Mouse (Mus musculus) heart, adult 18-20 months (tissue): ENCODE measurements around the gene Tle3. TPM values are rescaled to one million over a fixed set of nuclear protein-coding genes. Genes with fewer than 3 reads are reported as not detected.

Experiments
- DNase-seq, 2 experiments: peaks; one replicate each; pipeline ENCODE4 v3.0.0; 2021 to 2022; ENCODE audit warnings: mixed read lengths in 1 of 2
- total RNA-seq, 2 experiments: library from RNA; stranded (reverse); gene quantifications; 2 replicates each; pipeline ENCODE4 v1.2.3; 2021

Gene Tle3
- total RNA-seq, 2 experiments from 2014 or later, result 15.2 to 21.9 TPM

GRCm38 (mm10) chr9:61376650-61377049 lies 4.5 kb downstream of the Tle3 start:
- DNase-seq, result no peak

GRCm38 (mm10) chr9:61377706-61378479 lies 5.7 kb downstream of the Tle3 start:
- DNase-seq, result no peak

GRCm38 (mm10) chr9:61378516-61378915 lies 6.3 kb downstream of the Tle3 start:
- DNase-seq, result peak; percentile 49 to 72

GRCm38 (mm10) chr9:61379016-61379634 lies 7.0 kb downstream of the Tle3 start:
- DNase-seq, result no peak

DNA sequence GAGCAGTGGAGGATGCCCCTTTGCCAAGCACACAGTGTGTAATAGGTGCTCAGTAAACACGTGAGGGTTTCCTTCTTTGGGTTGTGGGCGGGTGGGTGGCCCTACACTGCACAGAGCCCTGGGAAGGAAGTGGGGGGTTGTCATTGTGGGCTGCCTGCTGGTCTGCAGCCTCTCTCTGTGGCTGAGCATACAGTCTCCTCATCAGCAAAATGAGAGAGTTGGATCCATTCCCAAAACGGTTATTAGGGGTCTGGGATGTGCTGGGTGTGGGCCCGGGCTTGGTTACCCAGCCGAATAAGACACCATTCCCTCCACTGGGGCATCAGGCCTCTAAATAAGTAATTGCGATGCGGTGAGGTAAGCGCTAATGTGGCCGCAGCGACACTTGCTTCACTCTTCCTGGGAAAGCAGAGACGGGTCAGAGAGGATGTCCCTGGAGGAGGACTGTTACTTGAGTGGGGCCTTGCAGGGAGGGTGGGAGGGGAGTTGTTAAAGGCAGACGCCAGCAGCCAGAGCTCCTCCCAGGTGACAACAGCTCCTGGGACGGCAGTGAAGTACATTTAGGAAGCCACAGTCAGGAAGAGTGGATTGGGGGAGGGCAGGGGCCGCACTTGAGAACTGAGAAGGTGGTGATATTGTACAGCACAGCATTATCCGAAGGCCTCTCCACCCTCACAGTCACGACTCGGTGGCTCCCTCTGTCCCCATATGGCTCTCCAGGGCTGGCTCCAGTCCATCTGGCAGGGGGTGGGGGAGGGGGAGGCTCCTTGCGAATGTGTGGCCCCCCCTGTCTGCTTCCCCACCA lies 8.3 kb downstream of the Tle3 start:
- DNase-seq, result peak in 1 of 2 experiments; percentile 52

DNA sequence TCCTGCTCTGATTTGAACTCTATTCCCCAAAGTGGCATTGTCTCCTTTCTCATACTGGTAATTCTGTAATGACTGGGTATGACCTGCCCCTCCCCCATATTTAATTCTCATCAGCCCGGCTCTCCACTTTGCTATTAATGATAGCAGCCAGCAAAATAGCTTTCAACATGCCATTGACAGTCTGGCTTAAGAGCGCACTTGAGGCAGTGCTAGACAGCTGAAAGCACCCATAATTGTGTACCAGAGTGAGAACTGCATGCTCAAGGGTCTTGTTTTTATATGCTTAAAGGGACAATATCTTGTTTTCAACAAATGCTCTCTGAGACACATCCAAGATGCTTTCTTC lies 8.9 kb downstream of the Tle3 start:
- no peak for DNase-seq

- DNase-seq, result no peak
These were observed 9.3 kb downstream of the Tle3 start for GRCm38 (mm10) chr9:61381445-61381844.

GRCm38 (mm10) chr9:61382595-61383186 lies 10.5 kb downstream of the Tle3 start:
- no peak for DNase-seq

- DNase-seq, result no peak
These were observed 11.9 kb downstream of the Tle3 start for GRCm38 (mm10) chr9:61384101-61384500.

DNA sequence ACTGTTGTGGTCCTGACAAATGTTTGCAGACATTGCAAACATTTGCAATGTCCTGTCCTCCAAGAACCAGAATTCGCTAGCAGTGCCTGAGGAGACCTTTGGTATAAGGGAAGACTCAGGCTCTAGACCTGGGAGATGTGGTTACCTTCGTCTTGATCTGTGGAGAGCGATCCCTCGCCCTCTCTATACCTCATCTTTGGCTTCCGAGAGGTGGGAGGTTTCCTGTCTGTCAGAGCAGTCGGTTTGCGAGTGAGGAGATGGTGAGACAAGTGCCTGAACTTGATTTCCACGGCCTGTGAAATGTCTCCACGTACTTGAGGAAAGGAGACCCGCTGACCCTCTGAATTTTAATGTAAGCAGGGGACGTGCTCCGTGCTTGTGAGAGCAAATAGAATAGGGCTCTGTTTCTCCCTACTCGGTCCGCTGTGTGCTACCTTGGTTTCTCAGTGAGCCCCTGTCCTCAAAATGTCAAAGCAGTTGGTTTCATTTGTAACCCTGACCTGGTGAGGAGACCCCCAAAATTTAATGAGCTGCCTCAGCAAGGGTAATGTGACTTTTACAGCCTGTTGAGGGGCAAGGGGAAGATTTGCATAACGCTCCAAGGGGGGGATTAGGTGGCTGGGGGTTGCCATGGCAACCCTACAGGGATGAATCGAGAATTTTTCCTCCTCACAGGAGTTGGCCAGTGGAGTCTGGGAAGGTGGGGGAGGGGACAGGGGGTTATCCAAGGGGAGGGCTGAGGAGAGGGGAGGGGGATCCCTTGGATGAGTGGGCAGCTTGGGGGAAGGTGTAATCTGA lies 12.7 kb downstream of the Tle3 start:
- no peak for DNase-seq

DNA sequence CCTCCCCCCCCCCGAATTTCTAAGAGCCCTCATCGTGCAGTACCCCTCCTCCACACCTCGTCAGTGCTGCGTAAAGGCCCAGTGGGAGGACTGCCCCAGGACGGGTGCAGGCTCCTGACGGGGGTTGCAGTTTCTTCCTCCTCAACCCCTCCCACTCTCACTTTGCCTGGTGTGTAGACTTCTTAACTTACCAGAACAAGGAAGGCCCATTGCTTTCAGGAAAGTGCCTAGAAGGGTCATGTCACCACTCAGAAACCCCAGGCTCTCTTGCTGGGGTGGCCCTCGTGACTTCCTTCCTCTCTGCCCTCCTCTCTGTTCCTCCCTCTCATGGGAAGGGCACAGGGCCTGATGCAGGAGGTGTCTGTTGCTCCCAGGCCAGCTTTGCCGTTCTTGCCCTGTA lies 13.6 kb downstream of the Tle3 start:
- DNase-seq, result peak in 1 of 2 experiments; percentile 79

- no peak for DNase-seq
These were observed 14.1 kb downstream of the Tle3 start for GRCm38 (mm10) chr9:61386314-61386713.

- no peak for DNase-seq
These were observed 15.6 kb downstream of the Tle3 start for GRCm38 (mm10) chr9:61387797-61388196.

DNA sequence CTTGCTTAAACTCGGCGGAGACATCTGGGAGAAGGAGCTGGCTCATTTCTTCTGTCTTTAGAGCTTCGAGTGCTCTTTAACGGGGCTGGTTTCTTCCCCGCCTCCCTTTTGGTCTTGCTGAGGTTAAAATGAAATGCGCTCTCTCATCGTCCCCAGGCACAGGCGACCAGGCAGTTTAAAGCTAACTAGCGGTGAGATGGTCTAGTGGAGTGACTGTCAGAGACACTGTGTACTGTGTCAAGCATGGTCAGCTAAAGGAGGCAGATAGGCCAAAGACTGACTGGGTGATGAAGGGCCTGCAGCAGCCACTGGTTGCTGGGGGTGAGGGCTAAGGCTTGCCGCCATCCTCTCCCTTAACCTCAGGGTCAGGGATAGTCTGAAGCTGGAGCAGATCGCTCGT lies 16.0 kb downstream of the Tle3 start:
- DNase-seq, result no peak

DNA sequence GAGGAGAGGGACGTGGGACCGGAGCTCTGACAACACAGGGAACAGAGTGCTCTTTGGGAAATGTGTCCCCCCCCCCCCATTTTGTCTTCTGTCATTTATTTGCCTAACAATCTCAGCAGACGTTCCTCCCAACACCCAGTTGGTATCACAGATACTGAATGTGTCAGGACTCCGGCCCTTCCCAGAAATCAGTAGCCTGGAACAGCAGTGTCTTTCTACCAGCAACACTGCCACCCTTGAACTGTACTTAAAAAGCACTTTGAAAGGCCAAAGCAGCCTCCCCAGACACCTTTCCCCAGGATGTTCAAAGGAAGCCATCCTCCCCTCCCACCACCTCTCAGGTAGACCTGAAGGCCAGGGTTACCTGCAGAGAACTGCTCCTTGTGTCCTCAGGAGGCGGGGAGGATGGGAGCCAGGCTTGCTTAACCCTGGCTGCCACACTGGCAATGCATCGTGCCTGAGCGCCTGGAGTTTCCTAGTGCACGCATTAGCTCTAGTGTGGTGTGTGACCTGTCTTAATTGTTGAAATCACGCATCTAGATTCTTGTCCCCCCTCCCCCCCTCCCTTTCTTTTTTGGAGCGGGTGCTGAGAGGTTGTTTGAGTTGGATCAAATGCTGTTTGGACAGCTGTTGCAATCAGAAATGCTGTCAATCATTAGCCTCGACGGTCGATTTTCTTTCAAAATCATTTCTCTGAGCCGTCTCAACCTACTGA lies 16.7 kb downstream of the Tle3 start:
- DNase-seq, result no peak

- no peak for DNase-seq
These were observed 17.2 kb downstream of the Tle3 start for GRCm38 (mm10) chr9:61389404-61389701.

DNA sequence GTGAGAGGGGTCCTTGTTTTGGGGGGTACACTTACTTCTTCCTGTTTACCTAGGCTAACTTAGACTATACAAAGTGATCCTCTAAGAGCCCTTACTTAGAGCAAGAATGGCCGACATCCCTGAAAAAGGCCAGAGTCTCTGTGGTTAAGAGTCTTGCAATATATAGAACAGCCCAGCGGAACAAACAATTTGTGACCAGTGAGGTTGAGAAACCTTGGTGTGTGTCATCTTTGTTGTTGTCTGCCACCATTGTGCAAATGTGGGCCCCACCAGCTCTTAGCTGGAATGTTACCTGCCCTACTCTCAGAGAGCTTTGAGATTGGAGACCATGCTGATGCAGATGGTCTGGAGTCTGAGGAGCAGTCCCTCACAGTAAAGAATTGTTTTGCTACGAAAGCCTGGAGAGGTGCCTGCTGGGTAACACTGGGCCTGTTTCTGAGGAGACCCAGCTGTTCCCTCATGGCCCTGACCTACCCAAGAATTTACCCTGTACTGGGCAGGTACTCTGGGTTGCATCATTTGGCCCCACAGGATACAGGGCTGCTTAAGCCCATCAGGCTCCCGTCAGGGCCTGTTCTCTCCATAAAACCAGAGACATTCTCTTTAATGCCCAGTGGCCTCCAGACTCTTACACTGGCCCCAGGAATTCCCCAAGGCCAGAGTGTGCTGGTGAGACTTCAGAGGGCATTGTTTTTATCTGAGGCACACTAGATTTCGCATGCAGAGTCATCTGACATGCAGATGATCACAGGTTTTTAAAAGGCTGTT lies 19.6 kb downstream of the Tle3 start:
- DNase-seq, result no peak

- no peak for DNase-seq
These were observed 20.1 kb downstream of the Tle3 start for GRCm38 (mm10) chr9:61392338-61392620.

DNA sequence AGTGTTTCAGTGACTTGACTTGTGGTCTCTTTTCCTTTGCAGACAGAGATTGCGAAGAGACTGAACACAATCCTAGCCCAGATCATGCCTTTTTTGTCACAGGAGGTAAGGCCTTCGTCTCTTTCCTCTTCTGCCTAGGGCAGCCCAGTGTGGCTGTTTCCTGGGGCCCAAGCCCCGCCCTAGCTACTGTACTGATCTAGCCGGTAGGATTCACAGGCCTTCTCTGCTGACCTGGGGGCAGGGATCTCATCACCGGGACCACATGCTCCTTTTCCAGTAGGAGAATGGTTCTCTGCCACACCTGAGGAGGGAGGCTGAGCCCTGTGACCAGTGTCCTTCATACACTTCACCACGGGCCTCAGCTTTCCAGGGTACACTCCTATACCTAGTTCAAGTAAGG lies 21.0 kb downstream of the Tle3 start:
- DNase-seq, result no peak

DNA sequence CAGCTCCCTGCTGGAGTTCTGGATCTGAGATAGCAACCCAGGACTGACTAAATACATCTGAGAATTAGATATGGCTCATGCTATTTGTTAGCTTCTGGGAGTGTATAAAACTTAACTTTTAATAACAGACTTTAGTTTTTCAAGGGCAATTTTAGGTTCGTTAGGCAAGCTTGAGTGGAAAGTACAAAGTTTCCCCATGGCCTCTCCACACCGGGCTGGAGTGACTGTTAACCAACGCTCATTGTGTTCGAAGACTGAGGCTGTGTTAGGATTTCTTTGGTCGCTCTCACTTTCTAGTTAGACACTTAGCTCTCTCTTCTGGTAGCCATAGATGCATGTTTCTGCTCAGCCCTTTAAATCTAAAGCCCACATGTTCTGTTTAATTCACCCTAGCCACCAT lies 21.7 kb downstream of the Tle3 start:
- DNase-seq, result no peak

DNA sequence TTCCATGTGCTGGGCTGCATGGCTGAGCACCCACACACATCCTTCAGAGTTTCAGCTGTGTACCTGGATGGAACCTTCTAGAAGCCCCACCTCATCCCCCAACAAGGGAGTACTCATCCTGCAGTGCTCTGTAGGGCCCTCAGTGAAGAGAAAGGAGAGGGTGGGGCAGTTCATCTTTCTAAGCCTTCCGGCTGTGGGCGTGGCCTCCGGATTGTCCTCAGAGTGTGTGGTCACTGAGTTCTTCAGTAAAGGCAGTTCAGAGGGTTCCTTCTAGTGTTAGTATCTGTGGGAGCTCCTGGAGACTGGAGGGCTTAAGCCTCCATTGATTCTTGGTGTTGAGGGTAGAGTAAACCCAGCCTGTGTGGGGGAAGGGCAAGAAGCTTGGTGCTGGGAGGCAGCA lies 22.9 kb downstream of the Tle3 start:
- DNase-seq, result no peak
